ENCODE assay signal across 9 mouse cellular contexts in the genomic region with DNA sequence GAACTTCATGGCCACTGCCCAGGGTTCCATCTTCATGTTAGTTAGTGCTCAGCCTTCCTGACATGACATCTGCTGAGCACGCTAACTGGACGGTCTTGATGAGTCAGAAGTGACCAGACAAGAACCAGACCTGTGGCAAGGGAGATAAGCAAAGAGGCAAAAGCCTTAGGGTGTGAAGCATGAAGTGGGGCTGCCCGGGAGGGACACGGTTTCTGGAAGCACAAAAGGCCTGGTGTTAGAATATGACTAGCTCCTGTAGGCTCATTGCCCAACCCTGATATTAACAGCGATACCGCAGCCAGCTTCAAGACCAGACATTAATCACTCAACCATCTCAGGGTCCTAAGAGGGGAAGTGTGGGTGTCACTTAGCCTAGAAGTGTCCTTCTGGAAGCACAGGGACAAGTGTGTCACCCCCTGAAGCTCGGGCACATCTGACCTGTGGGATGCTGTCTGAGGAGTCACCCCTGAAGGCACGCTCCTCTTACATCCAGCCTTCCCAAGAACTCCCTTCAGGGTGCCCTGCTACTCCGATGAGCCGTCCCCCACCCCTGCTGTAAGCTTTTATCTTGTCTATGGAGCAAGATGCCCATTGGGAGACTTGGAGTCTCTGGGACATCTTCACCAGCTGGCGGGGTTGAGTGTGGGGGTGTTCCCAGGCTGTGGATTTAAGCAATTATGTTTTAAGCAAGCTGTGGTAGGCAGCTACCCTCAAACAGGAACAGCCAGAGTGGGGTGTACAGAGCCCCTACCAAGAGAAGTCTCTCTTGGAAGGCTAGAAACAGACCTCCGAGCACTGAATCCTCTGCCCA. TPM values are rescaled to one million over a fixed set of nuclear protein-coding genes. Genes with fewer than 3 reads are reported as not detected.
DNase-seq lines count a peak whose midpoint lies in the region; ATAC-seq and TF ChIP-seq lines count a peak whose summit lies in the region.
"Had no signal": no experiment of that assay in that cellular context is flagged by ENCODE, and none has a peak within 500 bp of the region (broad histone marks: within the 10 kb centered on the region; RNA-seq: fewer than 3 reads in every experiment).

No protein-coding gene starts in this region.

- H3K9ac ChIP-seq in kidney, embryonic 16.5 days (replicated peaks; ENCODE audit: low read length), result no peak overlapping the region
- peak overlapping the region; percentile 51 for H3K9ac ChIP-seq in liver, embryonic 16.5 days (ENCODE audit: low read depth, low read length)
- H3K9ac ChIP-seq: embryonic facial prominence, embryonic 13.5 days had no signal

- 54% methylated on average over 12 of the region's 12 CpGs for WGBS in kidney, embryonic 16.5 days
- WGBS in liver, embryonic 16.5 days (ENCODE audit: insufficient replicate concordance), result 40% methylated on average over 12 of the region's 12 CpGs

- peaks cover 45% of the 10 kb centered on the region for H3K4me1 ChIP-seq in kidney, embryonic 16.5 days (ENCODE audit: insufficient read depth, low read length)
- H3K4me1 ChIP-seq in G1E (ENCODE audit: insufficient read depth, low read depth, low read length), result peaks cover 95% of the 10 kb centered on the region
- H3K4me1 ChIP-seq in liver, embryonic 16.5 days (ENCODE audit: control insufficient read depth, low read depth, low read length), result peaks cover 90% of the 10 kb centered on the region

- no peak overlapping the region for H3K4me3 ChIP-seq in kidney, embryonic 16.5 days (ENCODE audit: low read length)
- peak overlapping the region; percentile 5; the same call in 1 of the 2 replicates for H3K4me3 ChIP-seq in G1E (ENCODE audit: low read depth, low read length)
- H3K4me3 ChIP-seq in liver, embryonic 16.5 days (ENCODE audit: low read depth, low read length), result no peak overlapping the region; the same call in 1 of the 2 replicates
- H3K4me3 ChIP-seq: embryonic facial prominence, embryonic 13.5 days had no signal

- H3K4me2 ChIP-seq in kidney, embryonic 16.5 days (replicated peaks; ENCODE audit: low read depth, low read length), result no peak overlapping the region
- peak overlapping the region; percentile 41 for H3K4me2 ChIP-seq in liver, embryonic 16.5 days (ENCODE audit: low read depth, low read length)
- H3K4me2 ChIP-seq: embryonic facial prominence, embryonic 13.5 days had no signal

- intact Hi-C loops in gastrocnemius, postnatal 36 days (cut with DNase I), result no loop called here

- no peaks in the 10 kb centered on the region for H3K27me3 ChIP-seq in kidney, embryonic 16.5 days (ENCODE audit: insufficient read depth, low read length)
- no peaks in the 10 kb centered on the region for H3K27me3 ChIP-seq in G1E (ENCODE audit: insufficient read depth, low read length)
- H3K27me3 ChIP-seq in liver, embryonic 16.5 days (ENCODE audit: control insufficient read depth, insufficient read depth, low read depth, low read length), result no peaks in the 10 kb centered on the region

- ATAC-seq in kidney, embryonic 16.5 days (ENCODE audit: low FRiP score, low TSS enrichment), result no peak
- peak; percentile 47 for ATAC-seq in G1E (ENCODE audit: extremely low read depth, insufficient number of reproducible peaks, low FRiP score, poor library complexity, severe bottlenecking)
- peak; percentile 79 for ATAC-seq in liver, embryonic 16.5 days (ENCODE audit: low read depth)
- no peak for ATAC-seq in monocyte, adult 5-6 weeks (replicated peaks; ENCODE audit: insufficient number of reproducible peaks, low FRiP score, low TSS enrichment, poor library complexity, severe bottlenecking)

- no peaks in the 10 kb centered on the region for H3K36me3 ChIP-seq in kidney, embryonic 16.5 days (ENCODE audit: insufficient read depth, low read length)
- no peaks in the 10 kb centered on the region for H3K36me3 ChIP-seq in G1E (replicated peaks)
- no peaks in the 10 kb centered on the region for H3K36me3 ChIP-seq in liver, embryonic 16.5 days (ENCODE audit: control insufficient read depth, insufficient read depth)
- H3K36me3 ChIP-seq: embryonic facial prominence, embryonic 13.5 days had no signal

- DNase-seq in kidney, postnatal 10 days, result peak; percentile 5
- no peak for DNase-seq in G1E (ENCODE audit: low spot score)
- DNase-seq in c-Kit-positive CD71-positive TER-119-negative erythroid progenitor cells, embryonic 14.5 days (ENCODE audit: low read depth), result peak; percentile 62
- DNase-seq in urinary bladder, adult 18-20 months (ENCODE audit: low spot score in 2 of 2), result no peak
- DNase-seq in gastrocnemius, postnatal 36 days, result no peak

- TF ChIP-seq CTCF in G1E (IDR thresholded peaks at IDR 0.05; ENCODE audit: low read depth, low read length), result no peak

- H3K9me3 ChIP-seq in kidney, embryonic 16.5 days (ENCODE audit: low read length), result no peaks in the 10 kb centered on the region
- H3K9me3 ChIP-seq in G1E (replicated peaks), result no peaks in the 10 kb centered on the region
- no peaks in the 10 kb centered on the region for H3K9me3 ChIP-seq in liver, embryonic 16.5 days (replicated peaks; ENCODE audit: control insufficient read depth, low read length)
- H3K9me3 ChIP-seq: embryonic facial prominence, embryonic 13.5 days had no signal

- no peak overlapping the region for H3K27ac ChIP-seq in kidney, embryonic 16.5 days (ENCODE audit: low read length)
- H3K27ac ChIP-seq in liver, embryonic 16.5 days (ENCODE audit: low read length), result peak overlapping the region; percentile 93
- H3K27ac ChIP-seq: embryonic facial prominence, embryonic 13.5 days had no signal

RNA-seq across cellular contexts. Expression of a gene that starts 34.6 kb away (rescaled TPM):
- polyA plus RNA-seq in kidney, embryonic 16.5 days (2015; fragmentation: Nextera tagmentation; extraction: Ambion mirVana), result 9.5 and 11.4 TPM in 2 replicates
- total RNA-seq in G1E (2014; fragmentation: Nextera tagmentation), result 417 and 437 TPM in 2 replicates
- total RNA-seq in G1E (2017), result 112 TPM in 2 replicates
- polyA plus RNA-seq in G1E (2012), result 884 and 1,243 TPM in 2 replicates
- polyA plus RNA-seq in liver, embryonic 16.5 days (2015; fragmentation: Nextera tagmentation; extraction: Ambion mirVana), result 4.6 and 4.7 TPM in 2 replicates
- total RNA-seq in monocyte, adult 5-6 weeks (2017), result 346 to 394 TPM (median 381 TPM) in 3 replicates
- total RNA-seq in gastrocnemius, postnatal 36 days (2021), result 10 to 100 TPM; 11.6 to 12.3 TPM

Comparison
In these comparisons a context has a peak if more than half of its experiments do, and no peak if none do; other contexts are left out.
1. DNase-seq: peak in kidney, postnatal 10 days (single experiment) and c-Kit-positive CD71-positive TER-119-negative erythroid progenitor cells, embryonic 14.5 days (single experiment); none in G1E (single experiment), urinary bladder, adult 18-20 months (0 of 2) and gastrocnemius, postnatal 36 days (0 of 2).
2. ATAC-seq: peak in G1E (single experiment) and liver, embryonic 16.5 days (single experiment); none in kidney, embryonic 16.5 days (single experiment) and monocyte, adult 5-6 weeks (single experiment).
3. RNA of a gene that starts 34.6 kb away (total RNA-seq): 112 to 437 TPM in G1E and 346 to 394 TPM in monocyte, adult 5-6 weeks; 11.6 to 12.3 TPM in gastrocnemius, postnatal 36 days; every median in the first group is over 4 times any median in the second.